Mouse (Mus musculus): ENCODE measurements at regions not wholly inside any gene's neighbourhood (a gene's known extent, or its start where the extent isn't known, plus 50 kb on each side); places are given as distances from the start of the nearest gene placed in this dataset.

- TF ChIP-seq TCF12 (IDR thresholded peaks at IDR 0.05; ENCODE audit: insufficient read depth, poor library complexity, severe bottlenecking): no peak
- no peak for TF ChIP-seq POLR2A (IDR thresholded peaks at IDR 0.05; ENCODE audit: insufficient read length, low read depth)
- TF ChIP-seq E2F4 (IDR thresholded peaks at IDR 0.05; ENCODE audit: insufficient read depth): no peak
- no peak for TF ChIP-seq REST (IDR thresholded peaks at IDR 0.05; ENCODE audit: insufficient read depth, insufficient read length)
- no peak for TF ChIP-seq SRF (IDR thresholded peaks at IDR 0.05; ENCODE audit: control insufficient read depth, insufficient read length, low read depth)
Observed at GRCm38 (mm10) chr10:91858711-91859595, 677.8 kb upstream of the Tmpo start.

All from myocyte (in vitro differentiated cells).